Mouse (Mus musculus) MEL (cell line): ENCODE data around the gene P2rx3.

ENCODE experiments used
- CHD2 ChIP-seq: IDR thresholded peaks from 2 replicates; pipeline ENCODE4 v1.6.1; 2011; ENCODE audit warnings: low read length, improper control_type of control experiment
- CTCF ChIP-seq, 3 experiments: IDR thresholded peaks in 2 of 3; conservative IDR thresholded peaks in 1 of 3; 2 replicates each; pipeline ENCODE4 v1.5.1; 2011 to 2012; ENCODE audit warnings: low read length in 3 of 3, low read depth in 2 of 3, mild to moderate bottlenecking in 2 of 3, improper control_type of control experiment in 1 of 3, inconsistent platforms in 1 of 3, mixed read lengths in 1 of 3, moderate library complexity in 1 of 3; ENCODE audit not compliant: control insufficient read depth in 1 of 3, insufficient read depth in 1 of 3, poor library complexity in 1 of 3, severe bottlenecking in 1 of 3
- EP300 ChIP-seq, 2 experiments: IDR thresholded peaks; 2 replicates each; pipeline ENCODE4 v1.6.1; 2011; ENCODE audit warnings: improper control_type of control experiment in 2 of 2, low read length in 2 of 2, low read depth in 1 of 2, mild to moderate bottlenecking in 1 of 2
- ETS1 ChIP-seq: IDR thresholded peaks from 2 replicates; pipeline ENCODE4 v1.6.1; 2012; ENCODE audit warnings: low read depth, mild to moderate bottlenecking, inconsistent platforms, low read length, improper control_type of control experiment, moderate library complexity
- POLR2A ChIP-seq, 2 experiments: IDR thresholded peaks; 2 replicates each; pipeline ENCODE4 v1.6.1; 2011 to 2012; ENCODE audit warnings: low read length in 2 of 2, mild to moderate bottlenecking in 2 of 2, control low read depth in 1 of 2, improper control_type of control experiment in 1 of 2, low read depth in 1 of 2, moderate library complexity in 1 of 2; ENCODE audit not compliant: control insufficient read depth in 1 of 2, insufficient read depth in 1 of 2, poor library complexity in 1 of 2
- POLR2AphosphoS2 ChIP-seq: IDR thresholded peaks from 2 replicates; pipeline ENCODE4 v1.6.1; 2011; ENCODE audit warnings: low read length, improper control_type of control experiment
- TAL1 ChIP-seq: IDR thresholded peaks from 2 replicates; pipeline ENCODE4 v1.6.1; 2012; ENCODE audit warnings: mild to moderate bottlenecking, inconsistent platforms, low read length, moderate library complexity, mixed read lengths
- USF1 ChIP-seq: IDR thresholded peaks from 2 replicates; pipeline ENCODE4 v1.6.1; 2014; ENCODE audit warnings: low read depth, mild to moderate bottlenecking, inconsistent platforms, low read length, improper control_type of control experiment, moderate library complexity
- ZMIZ1 ChIP-seq: IDR thresholded peaks from 2 replicates; pipeline ENCODE4 v1.6.1; 2012; ENCODE audit warnings: low read depth, mild to moderate bottlenecking, inconsistent platforms, low read length, improper control_type of control experiment, moderate library complexity

DNA sequence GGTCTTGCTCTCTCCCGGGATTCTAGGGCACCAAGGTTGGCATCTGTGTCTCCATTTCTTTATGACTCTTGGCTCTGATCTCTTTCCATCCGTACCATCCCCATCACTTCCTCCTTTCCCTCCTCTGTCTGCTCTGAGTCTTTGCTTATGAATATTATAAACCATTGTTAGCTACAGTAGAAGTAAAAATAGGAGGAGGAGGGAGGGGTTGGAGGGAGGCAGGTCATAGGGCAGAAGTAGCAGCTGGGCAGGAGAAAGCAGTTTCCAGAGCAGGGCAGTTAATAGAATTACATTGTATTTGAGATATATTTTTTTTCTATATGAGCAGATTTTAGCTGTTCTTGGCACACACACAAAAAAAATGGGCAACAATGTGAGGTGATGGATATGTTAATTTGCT, 88.5 kb downstream of the P2rx3 start:
- no peak for TF ChIP-seq CTCF (IDR thresholded peaks at IDR 0.05 in 2 of 3, conservative IDR thresholded peaks at IDR 0.05 in 1 of 3; ENCODE audit: control insufficient read depth in 1 of 3, insufficient read depth in 1 of 3, low read depth in 2 of 3, low read length in 3 of 3, poor library complexity in 1 of 3, severe bottlenecking in 1 of 3)
- no peak for TF ChIP-seq POLR2A (IDR thresholded peaks at IDR 0.05; ENCODE audit: control insufficient read depth in 1 of 2, insufficient read depth in 1 of 2, low read depth in 1 of 2, low read length in 2 of 2, poor library complexity in 1 of 2)
- no peak for TF ChIP-seq POLR2AphosphoS2
- no peak for TF ChIP-seq USF1
- TF ChIP-seq EP300 (IDR thresholded peaks at IDR 0.05; ENCODE audit: low read depth in 1 of 2, low read length in 2 of 2): no peak
- no peak for TF ChIP-seq TAL1
- no peak for TF ChIP-seq ZMIZ1
- TF ChIP-seq CHD2: no peak
- no peak for TF ChIP-seq ETS1
